Mouse (Mus musculus): ENCODE measurements around the gene Kcnt2. TPM values are rescaled to one million over a fixed set of nuclear protein-coding genes. Genes with fewer than 3 reads are reported as not detected.

Gene Kcnt2
- polyA plus RNA-seq, 1 experiment from 2014 or later: 1.6 TPM

DNA sequence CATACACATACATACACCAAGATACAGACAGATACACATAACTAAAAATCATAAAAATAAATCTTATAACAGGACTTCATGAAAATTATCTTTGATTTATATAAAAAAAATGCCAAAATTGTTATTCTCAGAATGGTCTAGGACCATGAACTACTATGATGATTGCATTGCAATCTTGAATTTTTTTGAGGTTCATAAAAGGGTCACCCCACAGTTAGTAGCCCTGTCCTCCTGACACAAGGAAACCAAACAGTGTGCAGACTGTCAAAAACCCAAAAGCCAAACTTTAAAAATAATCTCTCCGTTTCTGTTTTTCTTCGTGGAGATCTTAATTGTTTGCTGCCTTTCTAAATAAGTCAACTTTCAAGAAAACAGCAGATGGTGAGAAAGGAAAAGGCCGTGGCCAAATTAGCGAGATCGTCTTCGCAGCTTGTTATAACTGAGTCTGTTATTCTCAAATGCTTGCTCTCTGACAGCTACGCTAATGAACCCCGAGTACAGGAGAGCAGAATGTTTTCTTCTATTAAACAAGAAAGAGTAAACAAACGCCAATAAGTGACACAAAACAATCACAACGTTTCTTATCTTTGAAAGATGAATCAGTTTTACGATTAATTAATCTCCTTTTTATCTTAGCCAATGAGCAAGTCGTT is 414.9 kb downstream of the Kcnt2 start:
- Histone ChIP-seq H3K9ac (no peak overlapping the region), H3K36me3 (no peaks in the 10 kb centered on the region), H3K4me2 (peak overlapping the region; percentile 39), H3K9me3 (no peaks in the 10 kb centered on the region), H3K4me3 (peak overlapping the region; percentile 18), H3K27me3 (no peaks in the 10 kb centered on the region), H3K4me1 (replicated peaks) (no peaks in the 10 kb centered on the region), H3K27ac (replicated peaks) (no peak overlapping the region)
- ATAC-seq (ENCODE audit: low read depth): no peak
- 52% methylated on average over 12 of the region's 12 CpGs for WGBS

- WGBS: 30% methylated on average over 3 of the region's 3 CpGs
- ATAC-seq (ENCODE audit: low read depth): no peak
- Histone ChIP-seq H3K9me3 (no peaks in the 10 kb centered on the region), H3K27me3 (no peaks in the 10 kb centered on the region), H3K4me2 (peak overlapping the region; percentile 39), H3K36me3 (no peaks in the 10 kb centered on the region), H3K9ac (no peak overlapping the region), H3K4me1 (replicated peaks) (no peaks in the 10 kb centered on the region), H3K4me3 (peak overlapping the region; percentile 18), H3K27ac (replicated peaks) (no peak overlapping the region)
Measured at GRCm38 (mm10) chr1:140661404-140661787, 415.4 kb downstream of the Kcnt2 start.

Other genes starting within 250 kb of the Kcnt2 start
- gene Cfh, start 62.4 kb upstream of the Kcnt2 start, polyA plus RNA-seq (2015; fragmentation: Nextera tagmentation; extraction: Ambion mirVana): 14.0 and 14.4 TPM in 2 replicates

Measured in neural tube, embryonic 13.5 days (tissue).